Mouse (Mus musculus) kidney, embryonic 15.5 days (tissue): Measurements from ENCODE around the gene Tmem258. TPM values are rescaled to one million over a fixed set of nuclear protein-coding genes. Genes with fewer than 3 reads are reported as not detected.
A peak's percentile ranks its signal among the peaks of the same experiment; 100 is the strongest.
"Not testable (repeated sequence)": the region's sequence is repeated elsewhere in the genome, so short reads cannot be mapped to it uniquely, and the experiment has no call there.

Experiments
- ATAC-seq: fragments of 200-750 bp; cut with Nextera tagmentation; replicated peaks from 2 replicates; pipeline ENCODE4 v1.8.0; 2017; ENCODE audit warnings: moderate TSS enrichment; ENCODE audit not compliant: low FRiP score
- H3K27ac ChIP-seq: fragments of 300-500 bp; sonication (generic); 2 replicates; pipeline ENCODE4 v1.5.1; 2015; ENCODE audit warnings: mild to moderate bottlenecking, inconsistent platforms
- H3K27me3 ChIP-seq: fragments of 300-500 bp; sonication (generic); 2 replicates; pipeline ENCODE4 v1.6.1; 2015; ENCODE audit warnings: inconsistent platforms
- H3K36me3 ChIP-seq: fragments of 300-500 bp; sonication (generic); 2 replicates; pipeline ENCODE4 v1.6.1; 2015; ENCODE audit warnings: inconsistent platforms
- H3K4me1 ChIP-seq: fragments of 300-500 bp; sonication (generic); 2 replicates; pipeline ENCODE4 v1.6.1; 2015; ENCODE audit warnings: inconsistent platforms
- H3K4me2 ChIP-seq: fragments of 300-500 bp; sonication (generic); 2 replicates; pipeline ENCODE4 v1.6.1; 2015; ENCODE audit warnings: moderate library complexity, mild to moderate bottlenecking, inconsistent platforms
- H3K4me3 ChIP-seq: fragments of 300-500 bp; sonication (generic); replicated peaks from 2 replicates; pipeline ENCODE4 v1.5.1; 2015; ENCODE audit warnings: mild to moderate bottlenecking, inconsistent platforms
- H3K9ac ChIP-seq: fragments of 300-500 bp; sonication (generic); 2 replicates; pipeline ENCODE4 v1.6.1; 2015; ENCODE audit warnings: mild to moderate bottlenecking, inconsistent platforms
- H3K9me3 ChIP-seq: fragments of 300-500 bp; sonication (generic); replicated peaks from 2 replicates; pipeline ENCODE4 v1.6.1; 2016; ENCODE audit warnings: inconsistent platforms
- WGBS: fragments of 180-500 bp; shearing (Covaris S2); methylation state at CpG from one replicate; pipeline ENCODE4 v1.1.7; 2015; ENCODE audit warnings: mixed read lengths; 5-methylcytosine and 5-hydroxymethylcytosine counted together
- polyA plus RNA-seq: library from polyadenylated mRNA; unstranded; fragments of >200 nt; fragmentation: Nextera tagmentation; extraction: Ambion mirVana; gene quantifications from 2 replicates; pipeline ENCODE4 v1.2.1, GENCODE M21; 2015

Gene Tmem258
- 477 and 511 TPM in 2 replicates for polyA plus RNA-seq

- H3K4me2 ChIP-seq, result peak within 1 kb of the TSS; percentile 81
- no peaks in the 10 kb centered on the region for H3K9me3 ChIP-seq
- no peaks in the 10 kb centered on the region for H3K27me3 ChIP-seq
- H3K4me1 ChIP-seq, result peaks cover 16% of the 10 kb centered on the region
- peak; percentile 92 for ATAC-seq
- under 1% methylated on average over 40 of the region's 40 CpGs for WGBS
- H3K4me3 ChIP-seq, result peak within 1 kb of the TSS; percentile 74
- peak within 1 kb of the TSS; percentile 91 for H3K27ac ChIP-seq
- peak within 1 kb of the TSS; percentile 84 for H3K9ac ChIP-seq
- H3K36me3 ChIP-seq, result peaks cover 65% of the 10 kb centered on the region
Measured at GRCm38 (mm10) chr19:10203848-10204615, at the start of gene Tmem258, which contains the start of gene Fen1. TSS of gene Tmem258 (plus strand) at chr19:10204014. TSS of gene Fen1 (minus strand) at chr19:10204169.

- Histone ChIP-seq H3K36me3 (no peaks in the 10 kb centered on the region), H3K4me2 (no peak overlapping the region), H3K4me3 (no peak overlapping the region), H3K9me3 (no peaks in the 10 kb centered on the region; the same call in 1 of the 2 replicates), H3K9ac (no peak overlapping the region), H3K27ac (no peak overlapping the region), H3K27me3 (no peaks in the 10 kb centered on the region), H3K4me1 (no peaks in the 10 kb centered on the region)
- no peak for ATAC-seq
- WGBS, result 59% methylated on average over 2 of the region's 2 CpGs
Measured at GRCm38 (mm10) chr19:10157725-10158124, 46.1 kb upstream of the Tmem258 start.

DNA sequence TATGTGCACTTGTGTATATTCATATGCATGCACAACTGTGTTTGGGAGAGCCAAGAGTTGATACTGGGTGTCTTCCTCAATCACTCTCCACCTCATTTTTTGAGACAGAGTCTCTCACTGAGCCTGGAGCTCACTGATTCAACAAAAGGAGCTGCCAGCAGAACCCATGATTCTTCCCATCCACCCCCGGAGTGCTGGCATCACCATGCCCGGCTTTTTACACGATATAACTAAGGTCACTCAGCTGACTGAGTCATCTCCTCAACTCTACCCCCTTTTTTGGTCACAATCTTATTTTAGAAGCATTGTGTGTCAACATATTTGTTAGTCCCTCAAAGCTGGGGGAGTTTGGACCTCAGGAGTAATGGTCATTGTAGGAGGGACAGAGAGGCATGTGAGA, 39.9 kb upstream of the Tmem258 start:
- Histone ChIP-seq H3K4me2 (no peak overlapping the region), H3K36me3 (no peaks in the 10 kb centered on the region), H3K27ac (no peak overlapping the region), H3K4me3 (no peak overlapping the region), H3K9me3 (no peaks in the 10 kb centered on the region), H3K4me1 (no peaks in the 10 kb centered on the region), H3K27me3 (no peaks in the 10 kb centered on the region), H3K9ac (no peak overlapping the region)
- WGBS, result 85% methylated on average over 3 of the region's 3 CpGs
- no peak for ATAC-seq

DNA sequence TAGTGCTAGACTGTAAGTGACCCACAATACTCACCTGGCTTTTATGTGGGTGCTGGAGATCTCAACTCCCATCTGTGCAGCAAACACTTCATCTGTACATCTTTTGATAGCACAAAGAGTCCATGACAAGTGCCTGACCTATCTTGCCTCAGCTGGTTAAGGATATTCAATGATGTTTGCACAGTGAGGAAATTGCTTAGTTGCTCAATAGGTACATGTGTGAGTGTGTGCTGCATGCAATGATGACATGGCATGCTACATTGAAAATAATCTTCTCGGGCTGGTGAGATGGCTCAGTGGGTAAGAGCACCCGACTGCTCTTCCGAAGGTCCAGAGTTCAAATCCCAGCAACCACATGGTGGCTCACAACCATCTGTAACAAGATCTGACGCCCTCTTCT, 37.9 kb upstream of the Tmem258 start:
- 89% methylated on average over 4 of the region's 4 CpGs for WGBS
- not testable (repeated sequence) for H3K4me2 ChIP-seq, H3K4me1 ChIP-seq, H3K9me3 ChIP-seq, H3K9ac ChIP-seq, H3K27me3 ChIP-seq, H3K27ac ChIP-seq, H3K4me3 ChIP-seq, ATAC-seq, H3K36me3 ChIP-seq

DNA sequence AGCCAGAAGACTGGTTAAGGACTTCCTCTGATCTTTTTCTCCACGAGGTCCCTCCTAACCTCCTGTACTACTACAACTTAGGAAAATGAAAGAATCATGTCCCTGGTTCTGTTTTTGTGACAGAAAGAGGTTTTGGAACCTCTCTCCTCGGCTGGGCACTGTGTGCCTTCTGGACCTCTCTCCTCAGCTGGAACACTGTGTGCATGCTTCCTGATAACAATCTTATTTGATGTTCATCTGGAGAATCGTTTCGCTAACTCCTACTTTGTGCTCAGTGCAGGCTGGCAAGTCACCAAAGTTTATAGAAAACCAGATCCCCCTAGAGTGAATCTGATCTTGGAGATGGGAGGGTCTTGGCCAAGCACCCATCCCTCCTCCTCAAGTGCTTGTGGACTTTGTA, 36.7 kb upstream of the Tmem258 start:
- H3K4me3 ChIP-seq, result no peak overlapping the region
- no peaks in the 10 kb centered on the region for H3K27me3 ChIP-seq
- no peaks in the 10 kb centered on the region for H3K4me1 ChIP-seq
- no peak overlapping the region for H3K27ac ChIP-seq
- no peak for ATAC-seq
- no peaks in the 10 kb centered on the region for H3K9me3 ChIP-seq
- WGBS, result 73% methylated on average over 4 of the region's 4 CpGs
- H3K9ac ChIP-seq, result no peak overlapping the region
- no peak overlapping the region for H3K4me2 ChIP-seq
- no peaks in the 10 kb centered on the region for H3K36me3 ChIP-seq

DNA sequence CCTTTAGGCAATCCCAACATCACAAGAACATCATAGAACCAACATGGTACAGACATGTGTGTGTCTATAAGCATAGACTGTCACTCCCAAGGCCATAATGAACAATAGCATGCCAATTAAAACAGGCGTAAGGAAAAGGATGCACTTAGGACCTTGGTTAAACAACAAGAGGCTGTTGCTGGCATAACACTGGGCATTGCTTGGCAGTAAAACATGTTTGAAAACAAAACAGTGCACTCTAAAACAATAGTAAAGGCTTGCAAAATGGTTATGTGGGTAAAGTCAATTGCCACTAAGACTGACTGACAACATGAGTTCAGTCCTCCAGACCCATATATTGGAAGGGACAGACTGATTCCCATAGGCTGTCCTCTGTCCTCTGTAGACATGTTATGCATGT, 35.9 kb upstream of the Tmem258 start:
- Histone ChIP-seq H3K4me2 (no peak overlapping the region), H3K27me3 (no peaks in the 10 kb centered on the region), H3K4me1 (no peaks in the 10 kb centered on the region), H3K36me3 (no peaks in the 10 kb centered on the region), H3K27ac (no peak overlapping the region), H3K9me3 (no peaks in the 10 kb centered on the region), H3K9ac (no peak overlapping the region), H3K4me3 (no peak overlapping the region)
- WGBS, result 70% methylated on average over 1 of the region's 1 CpGs
- ATAC-seq, result no peak

DNA sequence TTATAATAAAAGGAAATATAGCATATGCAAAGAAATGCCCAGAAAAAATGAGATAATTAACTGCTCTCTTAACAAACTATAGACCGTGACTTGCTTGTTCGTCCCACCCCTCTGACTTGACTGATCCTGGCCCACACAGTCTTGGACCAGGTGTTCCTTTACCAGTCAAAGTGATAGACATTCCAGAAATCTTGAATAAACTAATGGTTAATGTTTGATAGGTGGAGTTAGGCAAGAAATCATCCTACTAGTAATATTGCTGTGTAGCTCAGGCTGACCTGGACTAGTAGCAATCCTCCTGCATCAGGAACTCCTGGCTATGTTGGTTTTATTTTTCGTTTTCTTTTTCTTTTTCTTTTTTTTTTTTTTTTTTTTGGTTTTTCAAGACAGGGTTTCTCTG, 35.4 kb upstream of the Tmem258 start:
- Histone ChIP-seq H3K27me3 (no peaks in the 10 kb centered on the region), H3K4me1 (no peaks in the 10 kb centered on the region), H3K36me3 (no peaks in the 10 kb centered on the region), H3K9me3 (no peaks in the 10 kb centered on the region), H3K27ac (no peak overlapping the region), H3K4me2 (no peak overlapping the region), H3K4me3 (no peak overlapping the region), H3K9ac (no peak overlapping the region)
- no peak for ATAC-seq
- WGBS, result 85% methylated on average over 3 of the region's 3 CpGs

- no peak for ATAC-seq
- H3K4me3 ChIP-seq, result no peak overlapping the region
- H3K9me3 ChIP-seq, result no peaks in the 10 kb centered on the region
- no peak overlapping the region for H3K4me2 ChIP-seq
- H3K36me3 ChIP-seq, result no peaks in the 10 kb centered on the region
- no peak overlapping the region for H3K27ac ChIP-seq
- H3K9ac ChIP-seq, result no peak overlapping the region
- no peaks in the 10 kb centered on the region for H3K27me3 ChIP-seq
- no peaks in the 10 kb centered on the region for H3K4me1 ChIP-seq
Measured at GRCm38 (mm10) chr19:10169179-10169578, 34.6 kb upstream of the Tmem258 start.

GRCm38 (mm10) chr19:10169692-10170330, 34.0 kb upstream of the Tmem258 start:
- WGBS, result 93% methylated on average over 3 of the region's 3 CpGs

DNA sequence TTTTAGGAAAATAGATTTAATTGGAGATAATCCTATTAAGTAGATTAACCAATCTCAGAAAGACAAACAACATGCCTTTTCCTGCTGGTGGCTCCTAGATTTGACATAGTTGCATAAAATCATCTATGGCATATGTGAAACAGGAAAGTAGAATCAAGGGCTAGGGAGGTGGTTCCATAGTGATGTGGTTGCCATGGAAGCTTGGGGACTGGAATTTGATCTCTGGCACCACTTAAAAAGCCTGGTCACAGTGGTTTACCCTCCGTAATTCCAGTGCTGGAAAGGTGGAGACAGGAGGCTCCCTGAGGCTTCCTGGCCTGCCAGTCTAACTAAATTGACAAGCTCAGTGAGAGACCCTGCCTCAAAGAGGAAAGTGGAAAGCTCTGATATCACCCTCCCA, 33.3 kb upstream of the Tmem258 start:
- H3K27me3 ChIP-seq, result no peaks in the 10 kb centered on the region
- WGBS, result 56% methylated on average over 1 of the region's 1 CpGs
- H3K27ac ChIP-seq, result no peak overlapping the region
- H3K4me3 ChIP-seq, result no peak overlapping the region
- no peaks in the 10 kb centered on the region for H3K4me1 ChIP-seq
- ATAC-seq, result no peak
- no peaks in the 10 kb centered on the region for H3K9me3 ChIP-seq
- no peak overlapping the region for H3K4me2 ChIP-seq
- H3K9ac ChIP-seq, result no peak overlapping the region
- H3K36me3 ChIP-seq, result no peaks in the 10 kb centered on the region

More at GRCm38 (mm10) chr19:10169692-10170330, 34.0 kb upstream of the Tmem258 start:
- not testable (repeated sequence) for H3K4me2 ChIP-seq, ATAC-seq, H3K36me3 ChIP-seq, H3K9me3 ChIP-seq, H3K4me3 ChIP-seq, H3K9ac ChIP-seq, H3K27ac ChIP-seq, H3K4me1 ChIP-seq, H3K27me3 ChIP-seq

GRCm38 (mm10) chr19:10171359-10171758, 32.5 kb upstream of the Tmem258 start:
- no peak overlapping the region for H3K4me2 ChIP-seq
- WGBS, result 64% methylated on average over 7 of the region's 7 CpGs
- H3K9me3 ChIP-seq, result no peaks in the 10 kb centered on the region
- H3K27me3 ChIP-seq, result no peaks in the 10 kb centered on the region
- no peak overlapping the region for H3K9ac ChIP-seq
- ATAC-seq, result no peak
- no peak overlapping the region for H3K4me3 ChIP-seq
- no peaks in the 10 kb centered on the region for H3K36me3 ChIP-seq
- no peak overlapping the region for H3K27ac ChIP-seq
- H3K4me1 ChIP-seq, result no peaks in the 10 kb centered on the region

GRCm38 (mm10) chr19:10171846-10172245, 32.0 kb upstream of the Tmem258 start:
- ATAC-seq, result no peak
- Histone ChIP-seq H3K36me3 (no peaks in the 10 kb centered on the region), H3K4me1 (peaks cover under 1% of the 10 kb centered on the region; the same call in 1 of the 2 replicates), H3K27me3 (no peaks in the 10 kb centered on the region), H3K27ac (no peak overlapping the region), H3K4me3 (no peak overlapping the region), H3K9ac (no peak overlapping the region), H3K4me2 (no peak overlapping the region), H3K9me3 (no peaks in the 10 kb centered on the region)
